Mouse (Mus musculus): ENCODE measurements at regions not wholly inside any gene's neighbourhood (a gene's known extent, or its start where the extent isn't known, plus 50 kb on each side); places are given as distances from the start of the nearest gene placed in this dataset.

GRCm38 (mm10) chr12:9919433-9919832 lies 349.5 kb downstream of the Osr1 start:
- no peaks in the 10 kb centered on the region for H3K4me1 ChIP-seq (ENCODE audit: insufficient read depth, low read length)
- H3K27ac ChIP-seq (ENCODE audit: low read depth, low read length) = no peak overlapping the region
- H3K36me3 ChIP-seq (ENCODE audit: insufficient read depth, low read length) = no peaks in the 10 kb centered on the region
- WGBS = 65% methylated on average over 4 of the region's 4 CpGs
- no peak overlapping the region for H3K9ac ChIP-seq (replicated peaks; ENCODE audit: low read length, poor library complexity, severe bottlenecking)
- no peak for TF ChIP-seq CTCF (IDR thresholded peaks at IDR 0.05)
- no peaks in the 10 kb centered on the region for H3K27me3 ChIP-seq (ENCODE audit: insufficient read depth, low read length)
- ATAC-seq (ENCODE audit: low FRiP score) (peak; percentile 68; the same call in 1 of the 2 replicates), DNase-seq (ENCODE audit: low spot score) (peak; percentile 44)
- no peak overlapping the region for H3K4me3 ChIP-seq (ENCODE audit: low read depth, low read length)
- H3K4me2 ChIP-seq (ENCODE audit: low read depth, low read length, poor library complexity, severe bottlenecking) = no peak overlapping the region
- H3K9me3 ChIP-seq (ENCODE audit: low read length) = no peaks in the 10 kb centered on the region

GRCm38 (mm10) chr12:9920401-9920800 lies 350.5 kb downstream of the Osr1 start:
- WGBS = 85% methylated on average over 2 of the region's 2 CpGs
- DNase-seq (ENCODE audit: low spot score) (no peak), ATAC-seq (ENCODE audit: low FRiP score) (no peak)
- H3K36me3 ChIP-seq (ENCODE audit: insufficient read depth, low read length) = no peaks in the 10 kb centered on the region
- H3K27ac ChIP-seq (ENCODE audit: low read depth, low read length) = no peak overlapping the region
- no peaks in the 10 kb centered on the region for H3K27me3 ChIP-seq (ENCODE audit: insufficient read depth, low read length)
- H3K9me3 ChIP-seq (ENCODE audit: low read length) = no peaks in the 10 kb centered on the region
- no peak overlapping the region for H3K4me2 ChIP-seq (ENCODE audit: low read depth, low read length, poor library complexity, severe bottlenecking)
- TF ChIP-seq CTCF (IDR thresholded peaks at IDR 0.05) = no peak
- no peaks in the 10 kb centered on the region for H3K4me1 ChIP-seq (ENCODE audit: insufficient read depth, low read length)
- H3K4me3 ChIP-seq (ENCODE audit: low read depth, low read length) = no peak overlapping the region
- H3K9ac ChIP-seq (replicated peaks; ENCODE audit: low read length, poor library complexity, severe bottlenecking) = no peak overlapping the region

GRCm38 (mm10) chr12:9921591-9922198 lies 351.8 kb downstream of the Osr1 start:
- H3K36me3 ChIP-seq (ENCODE audit: insufficient read depth, low read length) = no peaks in the 10 kb centered on the region
- H3K4me2 ChIP-seq (ENCODE audit: low read depth, low read length, poor library complexity, severe bottlenecking) = no peak overlapping the region
- H3K4me3 ChIP-seq (ENCODE audit: low read depth, low read length) = no peak overlapping the region
- H3K4me1 ChIP-seq (ENCODE audit: insufficient read depth, low read length) = no peaks in the 10 kb centered on the region
- H3K9me3 ChIP-seq (ENCODE audit: low read length) = no peaks in the 10 kb centered on the region
- WGBS = 91% methylated on average over 2 of the region's 2 CpGs
- no peaks in the 10 kb centered on the region for H3K27me3 ChIP-seq (ENCODE audit: insufficient read depth, low read length)
- DNase-seq (ENCODE audit: low spot score) = no peak
- TF ChIP-seq CTCF (IDR thresholded peaks at IDR 0.05) = no peak
- no peak for ATAC-seq (ENCODE audit: low FRiP score)
- no peak overlapping the region for H3K9ac ChIP-seq (replicated peaks; ENCODE audit: low read length, poor library complexity, severe bottlenecking)
- H3K27ac ChIP-seq (ENCODE audit: low read depth, low read length) = no peak overlapping the region

- no peak overlapping the region for H3K9ac ChIP-seq (replicated peaks; ENCODE audit: low read length, poor library complexity, severe bottlenecking)
- H3K4me1 ChIP-seq (ENCODE audit: insufficient read depth, low read length) = no peaks in the 10 kb centered on the region
- no peak overlapping the region for H3K27ac ChIP-seq (ENCODE audit: low read depth, low read length)
- peak; percentile 6 for DNase-seq (ENCODE audit: low spot score)
- no peaks in the 10 kb centered on the region for H3K9me3 ChIP-seq (ENCODE audit: low read length)
- 75% methylated on average over 3 of the region's 3 CpGs for WGBS
- H3K4me3 ChIP-seq (ENCODE audit: low read depth, low read length) = no peak overlapping the region
- TF ChIP-seq CTCF (IDR thresholded peaks at IDR 0.05) = no peak
- no peaks in the 10 kb centered on the region for H3K27me3 ChIP-seq (ENCODE audit: insufficient read depth, low read length)
- no peak overlapping the region for H3K4me2 ChIP-seq (ENCODE audit: low read depth, low read length, poor library complexity, severe bottlenecking)
- no peak for ATAC-seq (ENCODE audit: low FRiP score)
- H3K36me3 ChIP-seq (ENCODE audit: insufficient read depth, low read length) = no peaks in the 10 kb centered on the region
Measured at GRCm38 (mm10) chr12:9924561-9924960, 354.6 kb downstream of the Osr1 start.

- no peak overlapping the region for H3K27ac ChIP-seq (ENCODE audit: low read depth, low read length)
- DNase-seq (ENCODE audit: low spot score) (no peak), ATAC-seq (ENCODE audit: low FRiP score) (no peak)
- TF ChIP-seq CTCF (IDR thresholded peaks at IDR 0.05) = no peak
- no peak overlapping the region for H3K4me3 ChIP-seq (ENCODE audit: low read depth, low read length)
- 83% methylated on average over 3 of the region's 3 CpGs for WGBS
- no peaks in the 10 kb centered on the region for H3K27me3 ChIP-seq (ENCODE audit: insufficient read depth, low read length)
- H3K9me3 ChIP-seq (ENCODE audit: low read length) = no peaks in the 10 kb centered on the region
- H3K9ac ChIP-seq (replicated peaks; ENCODE audit: low read length, poor library complexity, severe bottlenecking) = no peak overlapping the region
- H3K4me2 ChIP-seq (ENCODE audit: low read depth, low read length, poor library complexity, severe bottlenecking) = no peak overlapping the region
- H3K4me1 ChIP-seq (ENCODE audit: insufficient read depth, low read length) = no peaks in the 10 kb centered on the region
- H3K36me3 ChIP-seq (ENCODE audit: insufficient read depth, low read length) = no peaks in the 10 kb centered on the region
Measured at GRCm38 (mm10) chr12:9934158-9934557, 364.2 kb downstream of the Osr1 start.

- Histone ChIP-seq H3K27me3 (ENCODE audit: insufficient read depth, low read length) (no peaks in the 10 kb centered on the region), H3K4me3 (ENCODE audit: low read depth, low read length) (no peak overlapping the region), H3K4me1 (ENCODE audit: insufficient read depth, low read length) (no peaks in the 10 kb centered on the region), H3K4me2 (ENCODE audit: low read depth, low read length, poor library complexity, severe bottlenecking) (no peak overlapping the region), H3K27ac (ENCODE audit: low read depth, low read length) (no peak overlapping the region), H3K9me3 (ENCODE audit: low read length) (no peaks in the 10 kb centered on the region), H3K9ac (replicated peaks; ENCODE audit: low read length, poor library complexity, severe bottlenecking) (no peak overlapping the region), H3K36me3 (ENCODE audit: insufficient read depth, low read length) (no peaks in the 10 kb centered on the region)
- ATAC-seq (ENCODE audit: low FRiP score) (no peak), DNase-seq (ENCODE audit: low spot score) (no peak)
- WGBS = 63% methylated on average over 1 of the region's 1 CpGs
- TF ChIP-seq CTCF (IDR thresholded peaks at IDR 0.05) = no peak
Measured at GRCm38 (mm10) chr12:9941357-9941756, 371.4 kb downstream of the Osr1 start.
